Mouse (Mus musculus): ENCODE results near the gene Zfp27. TPM values are rescaled to one million over a fixed set of nuclear protein-coding genes. Genes with fewer than 3 reads are reported as not detected.
"Not testable (repeated sequence)": the region's sequence is repeated elsewhere in the genome, so short reads cannot be mapped to it uniquely, and the experiment has no call there.

The Zfp27 gene
- polyA plus RNA-seq, 1 experiment from 2014 or later: 17.0 TPM

GRCm38 (mm10) chr7:29880056-29880455 is 26.3 kb downstream of the Zfp27 start:
- no peaks in the 10 kb centered on the region for H3K4me1 ChIP-seq
- peaks cover 29% of the 10 kb centered on the region for H3K36me3 ChIP-seq
- H3K4me2 ChIP-seq (replicated peaks): no peak overlapping the region
- H3K9ac ChIP-seq (replicated peaks): no peak overlapping the region
- peaks cover 18% of the 10 kb centered on the region for H3K9me3 ChIP-seq
- H3K27me3 ChIP-seq: no peaks in the 10 kb centered on the region
- no peak overlapping the region for H3K4me3 ChIP-seq
- H3K27ac ChIP-seq (replicated peaks): no peak overlapping the region
- ATAC-seq (replicated peaks): no peak
- 55% methylated on average over 7 of the region's 7 CpGs for WGBS

DNA sequence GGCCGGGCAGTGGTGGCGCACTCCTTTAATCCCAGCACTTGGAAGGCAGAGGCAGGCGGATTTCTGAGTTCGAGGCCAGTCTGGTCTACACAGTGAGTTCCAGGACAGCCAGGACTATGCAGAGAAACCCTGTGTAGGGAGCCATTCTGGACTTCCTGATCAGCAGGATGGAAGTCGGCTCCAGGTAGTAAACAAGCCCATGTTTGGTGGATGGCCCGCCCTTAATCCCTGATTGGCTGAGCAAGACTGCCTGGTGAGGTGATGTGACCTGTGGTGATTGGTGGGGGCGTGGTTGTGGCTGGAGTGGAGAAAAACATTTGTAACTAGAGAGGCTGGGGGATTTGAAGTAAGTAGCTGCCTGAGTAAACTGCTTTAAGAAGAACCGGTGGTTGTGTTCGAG is 28.8 kb downstream of the Zfp27 start:
- not testable (repeated sequence) for H3K27me3 ChIP-seq; H3K9ac ChIP-seq (replicated peaks); H3K27ac ChIP-seq (replicated peaks); H3K4me2 ChIP-seq (replicated peaks); H3K4me3 ChIP-seq; ATAC-seq (replicated peaks); H3K4me1 ChIP-seq
- 91% methylated on average over 9 of the region's 9 CpGs for WGBS
- Histone ChIP-seq H3K36me3 (peaks cover 41% of the 10 kb centered on the region), H3K9me3 (peaks cover 27% of the 10 kb centered on the region)

DNA sequence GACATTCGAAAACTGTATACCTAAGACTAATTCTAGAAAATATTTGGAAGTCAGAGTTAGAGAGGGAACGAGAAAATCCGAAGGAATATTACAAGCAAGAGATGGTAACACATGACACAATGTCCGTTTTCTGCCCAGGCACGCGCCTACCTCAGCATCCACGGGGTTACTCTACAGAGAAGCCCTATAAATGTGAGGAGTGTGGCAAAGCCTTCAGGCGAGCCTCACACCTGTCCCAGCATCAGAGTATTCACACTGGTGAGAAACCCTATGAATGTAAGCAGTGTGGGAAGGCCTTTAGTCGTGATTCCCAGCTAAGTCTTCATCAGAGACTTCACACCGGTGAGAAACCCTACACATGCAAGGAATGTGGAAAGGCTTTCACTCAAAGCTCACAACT is 32.1 kb downstream of the Zfp27 start:
- peaks cover 41% of the 10 kb centered on the region for H3K36me3 ChIP-seq
- H3K9ac ChIP-seq (replicated peaks): no peak overlapping the region
- no peak overlapping the region for H3K27ac ChIP-seq (replicated peaks)
- H3K27me3 ChIP-seq: no peaks in the 10 kb centered on the region
- H3K4me1 ChIP-seq: no peaks in the 10 kb centered on the region
- peaks cover 27% of the 10 kb centered on the region for H3K9me3 ChIP-seq
- no peak overlapping the region for H3K4me2 ChIP-seq (replicated peaks)
- 96% methylated on average over 10 of the region's 10 CpGs for WGBS
- no peak overlapping the region for H3K4me3 ChIP-seq
- ATAC-seq (replicated peaks): no peak

GRCm38 (mm10) chr7:29861660-29862059 is 44.7 kb downstream of the Zfp27 start:
- no peak overlapping the region for H3K4me2 ChIP-seq (replicated peaks)
- no peak overlapping the region for H3K9ac ChIP-seq (replicated peaks)
- WGBS: 87% methylated on average over 7 of the region's 7 CpGs
- H3K4me1 ChIP-seq: peaks cover 11% of the 10 kb centered on the region
- no peak overlapping the region for H3K4me3 ChIP-seq
- no peak for ATAC-seq (replicated peaks)
- H3K9me3 ChIP-seq: no peaks in the 10 kb centered on the region
- H3K36me3 ChIP-seq: no peaks in the 10 kb centered on the region; the same call in 1 of the 2 replicates
- H3K27ac ChIP-seq (replicated peaks): no peak overlapping the region; the same call in 1 of the 2 replicates
- H3K27me3 ChIP-seq: no peaks in the 10 kb centered on the region

- Histone ChIP-seq H3K9me3 (no peaks in the 10 kb centered on the region), H3K4me3 (peak within 1 kb of the TSS; percentile 59), H3K27ac (replicated peaks) (peak within 1 kb of the TSS; percentile 79), H3K9ac (replicated peaks) (peak within 1 kb of the TSS; percentile 72), H3K4me1 (peaks cover 11% of the 10 kb centered on the region), H3K27me3 (no peaks in the 10 kb centered on the region), H3K4me2 (replicated peaks) (peak within 1 kb of the TSS; percentile 77), H3K36me3 (no peaks in the 10 kb centered on the region; the same call in 1 of the 2 replicates)
- WGBS: 4% methylated on average over 32 of the region's 32 CpGs
- ATAC-seq (replicated peaks): peak; percentile 99
Observed at GRCm38 (mm10) chr7:29859532-29860517, 46.5 kb downstream of the Zfp27 start, which contains the start of gene Zfp420. Gene Zfp420 (plus strand): TSS chr7:29859979.

DNA sequence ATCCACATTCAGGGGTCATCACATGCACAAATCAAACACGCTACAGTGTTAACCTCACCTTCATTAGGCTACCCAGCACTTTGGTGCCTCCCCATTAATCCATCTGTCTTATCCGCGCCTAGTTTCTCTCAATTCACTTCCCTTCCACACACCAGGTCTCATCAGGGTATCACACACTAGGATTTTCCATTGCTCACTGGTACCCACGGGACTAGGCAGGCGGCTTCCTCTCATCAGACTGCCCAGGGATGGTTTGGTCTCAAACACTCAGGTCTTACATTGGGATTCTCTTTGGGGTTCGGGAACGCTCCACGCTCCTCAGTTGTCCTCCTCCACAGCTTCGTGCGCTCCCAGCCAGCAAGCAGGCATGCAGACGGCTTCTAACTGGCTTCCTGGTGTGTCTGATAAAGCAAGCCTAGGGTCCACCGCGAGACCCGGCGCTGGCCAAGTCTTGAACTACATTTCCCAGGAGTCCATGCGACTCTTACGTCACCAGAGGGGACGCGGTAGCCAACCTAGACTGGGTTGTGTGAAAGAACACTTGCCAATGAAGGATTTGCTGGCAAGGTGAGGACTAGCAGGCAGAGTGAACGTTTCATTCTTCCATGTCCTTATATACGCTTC is 53.0 kb downstream of the Zfp27 start, which contains the start of gene Zfp940:
Zfp940 (minus strand) TSS at position 451 of the 624 bp plus-strand sequence.
- peak within 1 kb of the TSS; percentile 53 for H3K27ac ChIP-seq (replicated peaks)
- H3K4me3 ChIP-seq: peak within 1 kb of the TSS; percentile 48
- peaks cover 15% of the 10 kb centered on the region for H3K36me3 ChIP-seq
- peak within 1 kb of the TSS; percentile 58 for H3K4me2 ChIP-seq (replicated peaks)
- WGBS: 1% methylated on average over 21 of the region's 21 CpGs
- ATAC-seq (replicated peaks): peak; percentile 98
- no peaks in the 10 kb centered on the region for H3K27me3 ChIP-seq
- H3K9ac ChIP-seq (replicated peaks): peak within 1 kb of the TSS; percentile 61
- H3K9me3 ChIP-seq: no peaks in the 10 kb centered on the region
- peaks cover 7% of the 10 kb centered on the region for H3K4me1 ChIP-seq

GRCm38 (mm10) chr7:29852831-29853218 is 53.5 kb downstream of the Zfp27 start:
- Histone ChIP-seq H3K27me3 (no peaks in the 10 kb centered on the region), H3K4me3 (peak overlapping the region; percentile 48), H3K4me1 (peaks cover 7% of the 10 kb centered on the region), H3K4me2 (replicated peaks) (peak overlapping the region; percentile 58), H3K9me3 (no peaks in the 10 kb centered on the region), H3K27ac (replicated peaks) (no peak overlapping the region), H3K36me3 (peaks cover 18% of the 10 kb centered on the region), H3K9ac (replicated peaks) (peak overlapping the region; percentile 61)
- 0 out of 2 replicates have a peak, but pooled peaks have one; percentile 3 for ATAC-seq (replicated peaks)
- 61% methylated on average over 9 of the region's 9 CpGs for WGBS

DNA sequence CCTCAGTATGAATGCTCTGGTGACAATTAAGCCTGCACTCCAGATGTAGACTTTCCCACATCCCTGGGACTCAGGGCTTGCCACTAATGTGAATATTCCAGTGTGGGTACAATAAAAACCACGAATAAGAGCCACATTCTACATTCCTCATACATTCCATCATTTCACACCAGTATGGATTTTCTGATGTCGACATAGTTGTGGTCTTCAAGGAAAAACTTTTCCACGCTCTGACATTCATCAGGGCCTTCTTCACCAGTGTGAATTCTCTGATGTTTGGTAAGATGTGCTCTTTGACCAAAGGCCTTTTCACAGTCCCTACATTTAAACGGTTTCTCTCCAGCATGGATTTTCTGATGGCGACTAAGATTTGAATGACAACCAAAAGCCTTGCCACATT is 61.8 kb downstream of the Zfp27 start:
- no peak overlapping the region for H3K27ac ChIP-seq (replicated peaks)
- no peaks in the 10 kb centered on the region for H3K9me3 ChIP-seq
- no peaks in the 10 kb centered on the region for H3K4me1 ChIP-seq
- no peak overlapping the region for H3K9ac ChIP-seq (replicated peaks)
- no peak for ATAC-seq (replicated peaks)
- H3K36me3 ChIP-seq: peaks cover 52% of the 10 kb centered on the region
- 93% methylated on average over 5 of the region's 5 CpGs for WGBS
- H3K4me2 ChIP-seq (replicated peaks): no peak overlapping the region
- no peak overlapping the region for H3K4me3 ChIP-seq
- H3K27me3 ChIP-seq: no peaks in the 10 kb centered on the region

Small RNA genes lying within 50 kb of the gene (microRNA-seq; reads per million reads assigned to microRNA genes)
- not detected for gene Mir7668

Other genes starting within 250 kb of the Zfp27 start
- 0.19 and 0.49 TPM in 2 replicates for gene Catsperg2, start 179.5 kb downstream of the Zfp27 start, polyA plus RNA-seq (2015; fragmentation: Nextera tagmentation; extraction: Ambion mirVana)
- 19.2 and 20.8 TPM in 2 replicates for gene Zfp84, start 138.0 kb downstream of the Zfp27 start, polyA plus RNA-seq (2015; fragmentation: Nextera tagmentation; extraction: Ambion mirVana)
- 17.1 and 17.3 TPM in 2 replicates for gene Zfp30, start 122.6 kb downstream of the Zfp27 start, polyA plus RNA-seq (2015; fragmentation: Nextera tagmentation; extraction: Ambion mirVana)
- 31.5 and 32.0 TPM in 2 replicates for gene Zfp790, start 90.5 kb downstream of the Zfp27 start, polyA plus RNA-seq (2015; fragmentation: Nextera tagmentation; extraction: Ambion mirVana)
- gene Zfp940, start 52.9 kb downstream of the Zfp27 start, polyA plus RNA-seq (2015; fragmentation: Nextera tagmentation; extraction: Ambion mirVana): 15.0 and 16.3 TPM in 2 replicates
- 19.0 and 19.3 TPM in 2 replicates for gene Zfp420, start 46.6 kb downstream of the Zfp27 start, polyA plus RNA-seq (2015; fragmentation: Nextera tagmentation; extraction: Ambion mirVana)
- 6.5 and 6.6 TPM in 2 replicates for gene Zfp383, start 1.7 kb upstream of the Zfp27 start, polyA plus RNA-seq (2015; fragmentation: Nextera tagmentation; extraction: Ambion mirVana)
- 19.7 and 25.1 TPM in 2 replicates for gene Zfp74, start 47.5 kb upstream of the Zfp27 start, polyA plus RNA-seq (2015; fragmentation: Nextera tagmentation; extraction: Ambion mirVana)
- 5.0 and 5.5 TPM in 2 replicates for gene Zfp568, start 77.4 kb upstream of the Zfp27 start, polyA plus RNA-seq (2015; fragmentation: Nextera tagmentation; extraction: Ambion mirVana)
- 12.1 and 14.3 TPM in 2 replicates for gene Zfp14, start 144.8 kb upstream of the Zfp27 start, polyA plus RNA-seq (2015; fragmentation: Nextera tagmentation; extraction: Ambion mirVana)
- gene Zfp82, start 166.3 kb upstream of the Zfp27 start, polyA plus RNA-seq (2015; fragmentation: Nextera tagmentation; extraction: Ambion mirVana): 14.3 and 14.7 TPM in 2 replicates
- 2.3 and 2.4 TPM in 2 replicates for gene Gm26920, start 183.8 kb upstream of the Zfp27 start, polyA plus RNA-seq (2015; fragmentation: Nextera tagmentation; extraction: Ambion mirVana)
- gene Zfp566, start 184.0 kb upstream of the Zfp27 start, polyA plus RNA-seq (2015; fragmentation: Nextera tagmentation; extraction: Ambion mirVana): 21.0 and 22.5 TPM in 2 replicates
- 112 and 122 TPM in 2 replicates for gene Zfp260, start 188.2 kb upstream of the Zfp27 start, polyA plus RNA-seq (2015; fragmentation: Nextera tagmentation; extraction: Ambion mirVana)
- gene Zfp382, start 215.4 kb upstream of the Zfp27 start, polyA plus RNA-seq (2015; fragmentation: Nextera tagmentation; extraction: Ambion mirVana): 24.9 and 25.5 TPM in 2 replicates